Mouse (Mus musculus) monocyte, adult 2 months (primary cell): ENCODE measurements around the gene Tmem120b.
A peak's percentile ranks its signal among the peaks of the same experiment; 100 is the strongest.

Experiments
- DNase-seq, 2 experiments: peaks; one replicate each; pipeline ENCODE4 v3.0.0; 2022; ENCODE audit warnings: low spot score in 2 of 2, low read depth in 1 of 2

Gene Tmem120b

GRCm38 (mm10) chr5:123139722-123140627, 71.8 kb downstream of the Tmem120b start:
- DNase-seq, result no peak

- DNase-seq, result peak; percentile 75 to 87
Observed at GRCm38 (mm10) chr5:123140694-123141554, 72.7 kb downstream of the Tmem120b start.

- peak; percentile 33 to 48 for DNase-seq
Observed at GRCm38 (mm10) chr5:123141555-123142160, 73.4 kb downstream of the Tmem120b start.

DNA sequence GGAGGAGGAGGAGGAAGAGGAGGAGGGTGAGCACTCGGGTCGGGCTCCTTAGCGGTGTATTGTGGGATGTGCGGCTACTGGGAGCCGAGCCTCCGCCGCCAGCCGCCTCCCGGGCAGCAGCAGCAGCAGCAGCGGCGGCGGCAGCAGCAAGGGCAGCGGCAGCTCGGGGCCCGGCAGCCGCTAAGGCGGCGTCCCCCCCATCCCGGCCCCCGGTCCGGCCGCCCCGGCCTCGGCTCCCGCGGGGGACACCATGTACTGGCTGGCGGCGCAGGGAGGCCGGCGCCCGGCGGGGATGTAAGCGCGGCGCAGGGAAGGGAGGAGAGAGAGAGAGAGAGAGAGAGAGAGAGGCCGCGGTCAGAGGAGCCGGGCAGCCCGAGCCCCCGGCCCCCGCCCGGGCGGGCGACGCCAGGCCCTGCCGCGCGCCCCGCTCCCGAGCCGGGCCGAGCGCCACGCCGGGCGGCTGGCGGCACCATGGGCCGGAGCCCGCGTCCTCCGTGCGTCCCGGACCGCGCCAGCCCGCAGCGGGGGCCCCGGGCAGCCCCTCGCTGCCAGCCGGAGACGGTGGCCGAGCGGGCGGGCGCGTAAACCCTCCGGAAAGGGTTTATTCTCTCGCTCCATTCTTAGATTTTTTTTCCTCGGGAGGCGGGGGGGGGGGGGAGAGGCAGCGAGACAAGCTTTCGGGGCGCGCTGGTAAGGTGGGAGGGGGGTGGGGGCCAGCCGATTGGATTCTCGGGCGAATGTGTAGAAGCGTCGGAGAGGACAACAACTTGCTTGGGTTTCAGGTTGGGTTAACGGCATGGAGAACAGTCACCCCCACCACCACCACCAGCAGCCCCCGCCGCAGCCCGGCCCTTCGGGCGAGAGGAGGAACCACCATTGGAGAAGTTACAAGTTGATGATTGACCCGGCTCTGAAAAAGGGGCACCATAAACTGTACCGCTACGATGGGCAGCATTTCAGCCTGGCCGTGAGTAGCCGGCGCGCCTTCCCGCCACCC, 74.2 kb downstream of the Tmem120b start, which contains the start of gene Setd1b:
Gene Setd1b (plus strand): TSS at position 33 of the 997 bp plus-strand sequence.
- no peak for DNase-seq

DNA sequence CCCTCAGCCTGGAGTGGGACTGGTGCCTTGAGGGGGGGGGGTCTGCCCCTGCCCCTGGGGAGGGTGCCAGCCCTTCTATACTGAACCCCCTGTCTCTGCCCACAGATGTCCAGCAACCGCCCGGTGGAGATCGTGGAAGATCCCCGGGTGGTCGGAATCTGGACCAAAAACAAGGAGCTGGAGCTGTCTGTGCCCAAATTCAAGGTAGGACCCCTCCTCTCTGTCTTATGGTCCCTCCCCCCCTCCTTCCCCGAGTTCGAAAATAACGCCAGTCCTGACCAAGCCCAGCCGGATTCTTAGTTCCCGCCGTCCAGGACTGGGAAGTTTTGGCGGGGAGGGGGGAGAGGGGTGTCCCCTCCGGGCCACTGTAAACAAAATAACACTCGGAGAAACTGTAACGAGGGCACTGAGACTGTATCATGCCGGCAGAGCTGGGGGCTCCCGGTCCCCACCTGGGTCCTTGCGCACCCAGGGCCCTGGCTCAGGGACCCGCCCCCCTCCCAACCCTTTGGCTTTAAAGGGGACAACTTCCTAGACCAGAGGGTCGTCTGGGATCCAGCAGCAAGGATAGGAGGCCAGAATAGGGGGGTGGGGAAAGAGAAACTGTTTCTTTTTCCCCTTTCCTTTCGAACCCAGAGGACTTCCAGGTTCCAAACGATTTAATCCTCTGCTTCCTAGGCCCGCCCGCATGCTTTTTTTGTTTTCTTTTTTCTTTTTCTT, 75.2 kb downstream of the Tmem120b start:
- DNase-seq, result no peak

DNA sequence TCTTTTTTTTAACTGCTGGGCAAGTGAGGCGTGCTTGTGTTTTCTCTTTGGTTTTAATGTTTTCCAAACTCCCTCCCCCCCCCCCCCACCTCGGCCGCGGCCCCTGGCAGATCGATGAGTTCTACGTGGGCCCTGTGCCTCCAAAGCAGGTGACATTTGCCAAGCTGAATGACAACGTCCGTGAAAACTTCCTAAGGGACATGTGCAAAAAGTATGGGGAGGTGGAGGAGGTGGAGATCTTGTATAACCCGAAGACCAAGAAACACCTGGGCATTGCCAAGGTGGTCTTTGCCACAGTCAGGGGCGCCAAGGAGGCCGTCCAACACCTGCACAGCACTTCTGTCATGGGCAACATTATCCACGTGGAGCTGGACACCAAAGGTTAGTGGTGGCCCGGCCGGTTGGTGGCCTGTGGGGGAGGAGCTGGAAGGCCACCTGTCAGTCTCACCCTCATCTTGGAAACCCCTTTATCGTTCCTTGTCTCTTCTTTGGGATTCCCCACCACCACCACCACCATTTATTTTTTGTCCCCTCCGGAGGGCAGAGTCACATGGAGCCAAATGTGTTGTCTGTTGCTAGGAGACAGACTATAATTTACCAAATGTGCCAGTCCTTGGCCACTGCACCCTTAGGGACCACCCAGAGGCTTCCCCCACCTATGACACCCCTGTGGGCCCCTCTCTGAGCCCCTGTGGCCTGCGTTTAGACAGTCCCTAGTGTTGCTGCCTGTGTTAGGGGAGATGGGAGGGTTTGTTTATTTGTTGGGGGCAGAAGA, 75.9 kb downstream of the Tmem120b start:
- DNase-seq, result no peak

DNA sequence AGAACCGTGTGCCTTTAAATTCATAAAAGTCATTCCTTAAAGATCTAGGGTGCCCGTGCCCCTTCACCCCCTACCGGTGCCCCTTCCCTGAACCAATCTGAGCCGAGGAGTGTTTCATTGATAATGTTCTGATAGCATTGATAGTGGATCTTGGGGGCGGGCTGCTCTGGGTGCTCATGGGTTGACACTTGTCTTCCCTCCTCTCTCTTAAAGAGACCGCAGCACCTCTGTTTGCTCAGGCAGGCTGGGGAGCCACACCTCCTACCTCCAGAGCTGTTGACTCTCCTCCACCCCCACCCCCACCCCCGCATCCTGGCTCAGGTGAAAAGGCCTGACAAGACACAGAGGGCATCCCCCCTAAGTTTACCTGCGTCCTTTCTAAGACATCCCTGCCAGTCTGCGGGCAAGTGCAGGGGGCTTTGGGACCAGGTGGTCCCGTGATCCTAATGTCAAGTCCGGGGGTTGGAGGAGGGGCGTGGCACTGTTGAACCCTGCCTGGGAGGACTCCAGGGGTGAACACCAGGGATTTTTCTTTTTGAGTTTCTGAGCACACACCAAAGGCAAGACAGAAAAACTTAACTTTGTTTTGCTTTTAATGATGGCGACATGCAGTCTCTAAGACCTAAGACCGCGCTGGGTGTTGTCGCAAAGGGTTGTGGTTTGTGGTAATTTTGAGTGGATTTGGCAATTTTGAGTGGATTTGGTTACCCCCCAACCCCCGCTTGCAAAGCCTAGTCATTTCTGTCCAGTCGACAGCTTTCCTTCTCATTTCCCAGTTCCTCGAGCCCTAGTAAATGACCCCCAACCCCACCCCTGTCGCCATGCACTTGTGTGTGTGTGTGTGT, 76.8 kb downstream of the Tmem120b start:
- no peak for DNase-seq

DNA sequence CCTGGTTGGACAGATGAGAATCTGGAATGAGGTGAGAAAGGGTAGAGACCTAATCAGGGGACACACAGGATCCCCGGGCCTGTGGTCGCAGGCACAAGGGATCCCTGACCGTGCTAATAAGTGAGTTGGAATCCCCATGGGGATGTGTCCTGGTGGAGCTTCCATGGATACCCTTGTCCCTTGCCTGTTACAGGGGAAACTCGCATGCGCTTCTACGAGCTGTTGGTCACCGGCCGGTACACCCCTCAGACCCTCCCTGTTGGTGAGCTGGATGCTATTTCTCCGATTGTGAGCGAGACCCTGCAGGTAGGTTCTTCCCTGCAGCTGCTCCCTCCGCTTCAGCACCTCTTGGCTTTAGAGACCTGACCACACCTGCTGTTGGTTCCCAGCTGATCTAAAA, 78.1 kb downstream of the Tmem120b start:
- no peak for DNase-seq

- no peak for DNase-seq
Observed at GRCm38 (mm10) chr5:123147569-123147968, 79.4 kb downstream of the Tmem120b start.

DNA sequence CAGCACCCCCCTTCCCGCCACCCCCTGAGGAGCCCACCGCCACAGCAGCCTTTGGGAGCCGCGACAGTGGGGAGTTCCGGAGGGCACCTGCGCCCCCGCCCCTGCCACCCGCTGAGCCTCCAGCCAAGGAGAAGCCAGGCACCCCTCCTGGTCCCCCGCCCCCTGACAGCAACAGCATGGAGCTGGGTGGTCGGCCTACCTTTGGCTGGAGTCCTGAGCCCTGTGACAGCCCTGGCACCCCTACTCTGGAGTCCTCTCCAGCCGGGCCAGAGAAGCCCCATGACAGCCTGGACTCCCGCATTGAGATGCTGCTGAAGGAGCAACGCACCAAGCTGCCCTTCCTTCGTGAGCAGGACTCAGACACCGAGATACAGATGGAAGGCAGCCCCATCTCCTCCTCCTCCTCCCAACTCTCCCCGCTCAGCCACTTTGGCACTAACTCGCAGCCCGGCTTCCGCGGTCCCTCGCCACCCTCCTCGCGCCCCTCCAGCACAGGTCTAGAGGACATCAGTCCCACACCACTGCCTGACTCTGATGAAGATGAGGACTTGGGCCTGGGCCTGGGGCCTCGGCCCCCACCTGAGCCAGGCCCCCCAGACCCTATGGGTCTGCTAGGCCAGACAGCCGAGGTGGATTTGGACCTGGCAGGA, 80.0 kb downstream of the Tmem120b start:
- no peak for DNase-seq

DNA sequence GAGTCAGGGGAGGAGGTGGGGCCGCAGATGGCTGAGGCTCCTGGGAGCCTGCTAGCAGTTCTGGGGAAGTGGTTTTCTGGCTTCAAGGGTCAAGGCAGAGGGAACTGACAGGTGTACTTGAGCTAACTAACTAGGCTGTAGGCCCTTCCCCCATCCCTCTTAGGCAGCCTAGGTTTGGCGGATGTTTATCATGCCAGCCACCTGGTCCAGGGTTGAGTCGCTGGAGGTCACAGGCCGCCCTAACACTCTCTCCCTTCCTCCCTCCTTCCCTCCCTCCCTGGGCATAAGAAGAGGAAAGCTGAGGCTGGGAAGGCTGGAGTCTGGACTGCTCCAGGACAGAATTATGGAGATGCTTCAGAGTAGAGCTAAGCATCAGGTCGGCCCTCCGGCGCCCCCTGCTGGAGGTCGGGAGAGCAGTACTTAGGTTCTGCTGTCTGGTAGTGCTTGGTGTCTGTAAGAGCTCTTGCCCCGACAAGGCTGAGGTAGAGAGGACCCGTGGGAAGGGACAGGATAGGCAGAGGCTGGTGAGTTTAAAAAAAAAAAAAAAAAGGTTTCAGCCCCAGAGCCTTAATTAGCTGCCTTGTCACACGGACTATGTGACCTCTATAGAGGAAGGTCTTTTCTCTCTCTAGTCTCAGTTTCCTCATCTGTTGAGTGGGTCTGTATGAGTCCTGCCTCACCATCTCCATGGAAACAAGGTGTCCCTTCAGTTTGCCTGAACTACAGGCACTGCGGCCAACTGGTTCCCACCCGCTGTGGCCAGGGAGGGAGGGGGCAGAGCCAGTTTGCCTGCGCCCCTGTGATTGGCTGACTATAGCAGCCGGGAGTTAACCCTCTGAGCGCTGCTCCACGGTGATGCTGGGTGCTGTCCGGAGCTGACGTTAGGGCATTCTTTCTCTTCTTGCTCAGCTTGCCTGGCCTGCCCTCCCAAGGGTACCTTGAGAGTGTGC, 81.5 kb downstream of the Tmem120b start:
- peak; percentile 64 to 81 for DNase-seq

GRCm38 (mm10) chr5:123150641-123151040, 82.4 kb downstream of the Tmem120b start:
- no peak for DNase-seq

DNA sequence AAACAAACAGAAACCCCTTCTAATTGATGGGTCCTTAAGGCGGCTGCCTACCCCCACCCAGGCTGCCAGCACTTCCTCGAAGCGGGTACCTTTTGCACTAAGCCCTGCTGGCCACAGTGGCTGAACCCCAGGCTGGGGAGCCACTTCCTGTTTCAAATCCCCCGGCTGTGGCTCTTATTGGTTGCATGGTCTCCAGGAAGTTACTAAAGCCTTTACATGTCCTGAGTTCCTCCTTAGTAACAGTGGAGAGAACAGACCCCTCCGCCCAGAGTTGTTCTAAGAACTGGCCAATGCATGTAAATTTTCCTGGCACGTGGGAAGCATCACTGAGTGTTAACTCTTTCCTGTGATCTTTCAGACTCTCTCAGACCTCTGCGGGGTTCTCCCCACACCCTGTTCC, 82.9 kb downstream of the Tmem120b start:
- DNase-seq, result peak; percentile 55 to 67

- DNase-seq, result no peak
Observed at GRCm38 (mm10) chr5:123151707-123152362, 83.6 kb downstream of the Tmem120b start.

DNA sequence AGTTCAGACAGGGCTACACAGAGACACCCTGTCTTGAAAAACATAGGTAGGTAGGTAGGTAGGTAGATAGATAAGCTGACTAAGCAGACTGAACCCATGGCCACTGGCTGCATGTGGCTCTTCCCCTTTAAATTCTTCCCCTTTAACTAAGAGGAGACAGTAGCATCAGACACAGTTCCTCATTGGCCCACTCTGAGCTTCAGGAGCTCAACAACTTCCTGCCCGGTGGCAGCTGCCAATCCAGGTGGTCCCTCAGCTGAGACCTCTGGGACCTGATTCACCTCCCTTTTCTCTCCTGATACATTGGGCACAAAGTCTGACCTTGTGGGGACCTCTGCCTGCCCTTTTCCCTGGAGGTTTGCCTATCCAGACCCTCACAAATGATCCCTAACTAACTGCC, 84.7 kb downstream of the Tmem120b start:
- DNase-seq, result no peak

GRCm38 (mm10) chr5:123155425-123155824, 87.2 kb downstream of the Tmem120b start:
- DNase-seq, result peak; percentile 45 to 55
